Mouse (Mus musculus): ENCODE data around the gene Egfl8.

Egfl8 gene

DNA sequence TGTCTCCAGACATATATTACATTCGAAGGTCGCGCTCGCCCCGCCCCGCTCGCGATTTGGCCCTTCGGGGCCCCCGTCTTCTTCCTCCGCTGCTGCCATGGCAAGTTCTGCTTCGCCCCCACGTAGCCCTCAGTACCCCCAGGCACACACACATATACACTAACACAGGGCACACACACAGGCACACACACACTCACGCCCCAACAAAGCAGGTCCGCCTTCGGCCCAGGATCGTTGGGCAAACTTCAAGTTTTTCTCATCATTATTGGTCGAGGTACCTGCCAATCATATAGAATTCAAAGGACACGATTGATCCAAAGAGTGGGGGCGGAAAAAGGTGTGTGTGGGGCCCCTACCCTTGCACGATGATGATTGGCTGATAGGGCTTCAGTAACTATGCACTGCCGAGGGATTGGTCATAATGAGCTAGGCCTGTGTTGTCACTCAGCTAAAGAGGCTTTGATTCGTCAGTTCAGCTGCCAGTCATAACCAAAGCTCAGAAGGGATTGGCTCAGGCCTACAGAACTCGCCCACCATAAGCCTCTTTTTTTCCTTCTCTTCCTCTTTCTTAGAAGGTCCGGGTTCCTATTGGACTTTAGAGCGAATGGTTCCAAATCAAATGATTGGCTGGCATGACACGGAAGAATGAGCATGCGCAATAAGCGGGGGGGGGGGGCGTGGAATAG lies 12.3 kb downstream of the Egfl8 start, which contains the start of gene Rnf5:
Gene Rnf5, minus strand, starts transcription at position 316 of the 686 bp plus-strand sequence.
- in situ Hi-C loops (cut with MboI, MseI) = loop anchor here (25.0 kb wide), 1 partner anchor 691 kb away; the partner anchor contains the start of genes Daxx, Platr17, Tapbp and Zbtb22

DNA sequence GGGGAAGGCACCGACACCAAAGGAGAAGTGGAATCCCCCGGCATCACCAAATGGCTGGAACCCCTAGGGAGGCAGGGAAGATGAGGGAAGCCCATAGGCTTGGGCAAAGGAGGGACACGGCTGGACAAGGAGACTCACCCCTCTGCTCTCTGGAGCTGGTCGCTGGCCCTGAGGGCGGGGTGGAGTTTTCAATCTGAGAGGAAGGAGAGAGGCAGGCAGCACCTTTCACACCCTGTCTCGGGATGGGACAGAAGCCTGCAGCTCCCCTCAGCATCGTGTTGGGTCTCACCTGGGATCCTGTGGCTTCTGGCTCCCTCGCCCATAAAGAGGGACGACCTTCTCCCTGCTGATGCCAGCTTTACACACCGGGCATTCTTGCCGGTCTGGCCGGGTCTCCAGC lies 14.0 kb downstream of the Egfl8 start:
- in situ Hi-C loops (cut with MboI, MseI) = loop anchor here (25.0 kb wide), 1 partner anchor 689 kb away; the partner anchor contains the start of genes Daxx, Platr17, Tapbp and Zbtb22

DNA sequence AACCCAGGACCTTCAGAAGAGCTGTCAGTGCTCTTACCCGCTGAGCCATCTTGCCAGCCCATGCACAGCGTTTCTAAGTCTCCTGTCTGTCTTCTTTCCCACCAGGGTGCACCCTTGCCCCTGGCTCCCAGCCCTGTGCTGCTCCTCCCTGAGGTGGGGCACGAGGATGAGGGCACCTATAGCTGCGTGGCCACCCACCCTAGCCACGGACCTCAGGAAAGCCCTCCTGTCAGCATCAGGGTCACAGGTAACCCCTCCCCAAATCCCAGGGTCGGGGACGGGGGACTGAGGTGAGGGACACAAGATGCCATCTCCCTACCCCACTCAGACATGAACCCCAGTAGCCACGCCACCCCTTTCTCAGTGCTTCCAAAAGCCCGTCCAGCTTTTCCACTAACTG lies 15.9 kb downstream of the Egfl8 start:
- in situ Hi-C loops (cut with MboI, MseI) = loop anchor here (25.0 kb wide), 1 partner anchor 688 kb away; the partner anchor contains the start of genes Daxx, Platr17, Tapbp and Zbtb22

DNA sequence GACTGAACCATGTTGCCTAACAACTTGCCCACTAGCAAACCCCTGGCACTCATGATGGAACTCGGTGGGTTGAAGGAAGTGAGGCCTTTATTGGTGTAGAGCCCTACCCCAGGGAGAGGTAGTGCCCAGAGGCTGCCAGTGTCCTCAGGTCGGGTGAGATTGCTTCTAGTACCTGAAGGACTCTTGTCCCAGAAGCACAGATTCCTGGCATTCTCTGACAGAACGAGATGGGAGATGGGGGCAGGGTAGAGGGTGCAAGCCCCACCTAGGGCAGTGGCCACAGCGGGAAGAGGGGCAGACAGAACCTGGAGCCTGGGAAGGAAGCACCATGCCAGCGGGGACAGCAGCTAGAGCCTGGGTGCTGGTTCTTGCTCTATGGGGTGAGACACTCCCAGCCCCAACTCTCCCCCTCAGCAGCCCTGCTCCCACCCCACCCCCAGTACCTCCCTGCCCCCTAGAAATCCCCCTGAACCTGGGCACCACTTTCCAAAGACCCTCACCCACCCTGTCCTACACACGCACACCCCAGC lies 18.1 kb downstream of the Egfl8 start, which contains the start of gene Ager:
Gene Ager, plus strand, starts transcription at position 297 of the 530 bp plus-strand sequence.
- in situ Hi-C loops (cut with MboI, MseI) = no loop called here

DNA sequence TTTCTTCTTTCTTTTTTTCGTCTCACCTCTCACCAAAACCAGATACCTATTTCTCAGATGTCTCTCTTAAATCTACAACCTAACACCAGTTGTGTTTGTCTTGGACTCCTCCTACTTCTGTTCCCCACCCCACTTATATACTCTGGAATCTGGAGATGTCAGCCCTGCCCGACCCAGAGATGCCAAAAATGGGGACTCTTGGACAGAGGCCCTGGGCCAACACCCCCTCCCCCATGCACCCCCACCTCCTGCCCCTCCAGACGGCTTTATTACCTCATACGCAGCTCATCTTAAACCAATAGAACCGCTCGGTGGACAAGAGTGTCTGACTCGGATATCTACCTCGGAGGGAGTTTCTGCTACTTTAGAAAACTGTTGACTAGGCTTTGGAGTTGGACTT lies 19.7 kb downstream of the Egfl8 start:
- in situ Hi-C loops (cut with MboI, MseI) = no loop called here

DNA sequence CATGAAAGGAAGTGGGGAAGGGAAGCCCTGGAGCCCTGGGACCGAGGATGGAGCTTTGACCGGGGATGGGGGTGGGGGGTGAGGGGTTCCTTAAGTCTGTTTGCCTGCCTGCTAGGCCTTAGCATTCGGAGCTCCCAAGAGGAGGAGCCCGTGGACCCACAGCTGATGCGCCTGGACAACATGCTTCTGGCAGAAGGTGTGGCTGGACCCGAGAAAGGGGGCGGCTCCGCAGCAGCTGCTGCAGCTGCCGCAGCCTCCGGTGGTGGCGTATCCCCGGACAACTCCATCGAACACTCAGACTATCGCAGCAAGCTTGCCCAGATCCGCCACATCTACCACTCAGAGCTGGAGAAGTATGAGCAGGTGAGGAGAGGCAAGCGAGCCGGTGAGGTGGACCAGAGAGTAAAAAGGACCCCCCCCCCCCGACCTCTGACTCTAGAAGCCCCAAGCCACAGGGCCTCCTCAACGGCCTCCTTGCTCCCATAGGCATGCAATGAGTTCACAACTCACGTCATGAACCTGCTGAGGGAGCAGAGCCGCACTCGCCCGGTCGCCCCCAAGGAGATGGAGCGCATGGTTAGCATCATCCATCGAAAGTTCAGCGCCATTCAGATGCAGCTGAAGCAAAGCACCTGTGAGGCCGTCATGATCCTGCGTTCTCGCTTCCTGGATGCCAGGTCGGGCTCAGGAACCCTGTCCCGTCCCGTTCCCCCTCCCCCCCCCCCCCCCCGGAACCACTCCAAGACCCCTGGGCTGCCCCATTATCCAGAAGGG lies 21.8 kb downstream of the Egfl8 start:
- in situ Hi-C loops (cut with MboI, MseI) = no loop called here

DNA sequence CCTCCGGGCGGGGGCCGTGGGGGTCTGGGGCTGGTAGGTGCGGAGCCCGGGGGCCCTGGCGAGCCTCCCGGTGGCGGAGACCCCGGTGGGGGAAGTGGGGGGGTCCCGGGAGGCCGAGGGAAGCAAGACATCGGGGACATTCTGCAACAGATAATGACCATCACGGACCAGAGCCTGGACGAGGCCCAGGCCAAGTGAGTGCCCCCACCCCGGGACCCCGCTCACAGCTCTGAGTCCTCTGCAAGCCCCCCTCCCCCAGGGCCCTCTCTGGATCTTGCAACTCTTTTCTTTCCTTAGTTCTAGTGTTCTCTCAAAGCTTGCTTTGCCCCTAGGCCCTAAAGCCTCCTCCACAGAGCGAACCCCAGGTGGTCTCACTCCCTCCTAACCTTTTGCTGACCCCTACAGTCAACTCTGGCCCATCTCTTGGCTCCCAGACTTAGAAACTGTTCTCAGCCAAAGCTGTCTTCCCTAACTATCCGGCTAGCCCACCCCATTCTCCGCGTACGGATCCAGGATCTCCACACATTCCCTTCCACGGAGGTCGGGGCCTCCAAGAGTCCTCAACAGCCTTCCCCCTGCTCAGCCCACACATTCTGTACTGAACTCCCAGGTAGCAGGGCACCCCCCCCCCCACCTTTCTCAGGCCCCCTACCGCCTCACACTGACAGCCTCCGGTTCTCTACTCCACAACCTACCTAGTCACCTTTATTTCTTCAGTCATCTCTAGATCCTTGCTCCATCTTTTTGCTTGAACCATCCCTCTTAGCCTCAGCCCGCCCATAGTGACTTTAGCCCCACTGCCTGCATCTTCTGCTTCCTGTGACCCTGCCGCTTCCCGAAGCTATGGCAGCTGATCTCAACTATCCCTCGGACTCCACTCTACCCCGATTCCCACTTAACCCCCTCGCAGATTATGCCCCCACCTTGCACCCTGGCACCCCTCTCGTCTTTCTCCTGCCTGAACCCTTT lies 22.9 kb downstream of the Egfl8 start:
- in situ Hi-C loops (cut with MboI, MseI) = no loop called here

DNA sequence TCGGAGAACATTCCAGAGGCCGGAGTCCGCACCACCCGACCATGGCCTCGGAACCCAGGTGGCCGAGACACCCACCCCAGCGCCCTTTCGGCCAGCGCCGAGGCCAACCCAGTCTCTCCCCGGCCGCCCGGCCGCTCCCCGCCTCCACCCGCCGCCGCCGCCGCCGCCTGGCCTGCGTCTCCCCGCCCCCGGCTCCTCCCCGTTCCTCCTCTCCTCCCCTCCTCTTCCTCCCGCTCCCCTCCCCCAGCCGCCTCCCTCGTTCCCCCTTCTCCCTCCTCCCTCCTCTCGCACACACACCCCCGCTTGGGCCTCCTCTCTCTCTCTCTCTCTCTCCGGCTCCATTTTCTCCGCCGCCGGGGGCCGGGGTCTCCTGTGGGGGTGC lies 23.8 kb downstream of the Egfl8 start:
- in situ Hi-C loops (cut with MboI, MseI) = no loop called here

DNA sequence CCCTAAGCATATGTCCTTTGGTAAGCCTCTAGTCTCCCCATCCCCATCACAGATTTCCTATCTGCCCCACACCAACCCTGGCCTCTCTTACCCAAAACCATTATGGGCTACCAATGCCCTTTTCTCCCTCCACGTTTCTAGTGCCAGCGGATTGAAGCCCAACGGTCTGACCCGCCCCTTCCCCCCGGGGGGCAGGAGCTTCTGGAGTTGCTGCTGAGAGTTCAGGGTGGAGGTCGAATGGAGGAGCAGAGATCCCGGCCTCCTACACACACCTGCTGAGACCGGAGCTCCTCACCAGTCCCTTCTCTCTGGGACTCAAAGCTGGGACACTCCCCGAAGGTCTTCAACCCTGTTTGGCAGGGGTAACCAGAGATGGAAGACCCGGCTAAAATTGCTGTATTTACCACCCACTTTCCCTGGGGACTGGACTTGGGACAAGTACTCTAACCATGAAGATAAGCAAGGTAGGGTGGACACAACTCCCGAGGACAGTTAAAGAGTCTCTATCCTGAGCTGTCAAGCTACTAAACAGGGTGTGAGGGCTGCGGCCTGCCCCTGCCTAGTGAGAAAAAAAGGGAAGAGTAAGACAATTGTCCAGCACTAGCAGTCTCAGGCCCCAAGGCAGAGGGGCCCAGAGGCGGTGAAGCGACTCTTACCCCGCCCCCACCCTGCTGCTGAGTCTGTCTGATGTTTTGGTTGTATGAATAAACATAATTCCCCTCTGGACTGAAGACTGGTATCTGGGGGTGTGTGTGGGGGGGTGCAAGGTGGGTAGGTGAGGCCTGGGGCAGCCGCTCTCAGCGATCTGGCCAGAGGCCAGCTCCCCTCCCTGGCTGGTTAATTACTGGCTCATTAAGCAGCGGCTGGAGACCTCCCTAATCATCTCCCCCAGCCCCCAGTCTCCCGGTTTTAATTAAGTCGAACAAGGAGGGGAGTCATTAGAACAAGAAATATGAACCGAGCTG lies 24.5 kb downstream of the Egfl8 start, which contains the start of gene Pbx2:
Gene Pbx2, plus strand, starts transcription at position 238 of the 965 bp plus-strand sequence.
- in situ Hi-C loops (cut with MboI, MseI) = no loop called here

DNA sequence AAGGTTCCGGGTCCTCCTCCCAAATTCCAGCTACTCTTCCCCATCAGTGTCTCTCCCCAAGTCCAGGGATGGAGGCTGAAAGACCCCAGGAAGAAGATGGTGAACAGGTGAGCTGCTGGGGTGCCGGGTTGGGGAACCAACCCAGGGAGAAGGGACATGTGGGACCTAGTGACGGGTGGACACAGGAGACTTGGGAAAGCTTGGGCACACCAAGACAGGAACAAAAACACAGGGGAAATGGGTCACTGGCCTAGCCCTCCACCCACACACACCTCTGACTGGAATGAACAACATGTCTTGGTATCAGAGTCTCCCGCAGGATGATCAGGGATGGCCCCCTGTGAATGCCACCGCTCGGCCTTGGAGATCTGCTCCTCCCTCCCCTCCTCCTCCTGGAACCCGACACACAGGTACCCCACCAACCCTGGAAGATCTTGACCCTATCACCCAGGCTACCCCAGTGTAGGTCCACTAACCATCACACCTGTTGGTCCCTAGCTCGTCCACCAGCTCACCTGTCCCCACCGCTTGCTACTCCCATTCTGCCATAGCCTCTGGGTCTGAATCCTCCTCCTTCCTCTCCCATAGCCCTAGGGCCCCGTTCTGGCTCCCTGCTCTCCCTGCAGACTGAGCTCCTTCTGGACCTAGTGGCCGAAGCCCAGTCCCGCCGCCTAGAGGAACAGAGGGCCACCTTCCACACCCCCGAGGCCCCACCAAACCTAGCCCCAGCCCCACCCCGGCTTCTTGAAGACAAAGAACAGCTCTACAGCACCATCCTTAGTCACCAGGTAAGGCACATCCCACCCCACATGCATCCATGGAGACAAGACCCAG lies 25.4 kb downstream of the Egfl8 start:
- in situ Hi-C loops (cut with MboI, MseI) = no loop called here

DNA sequence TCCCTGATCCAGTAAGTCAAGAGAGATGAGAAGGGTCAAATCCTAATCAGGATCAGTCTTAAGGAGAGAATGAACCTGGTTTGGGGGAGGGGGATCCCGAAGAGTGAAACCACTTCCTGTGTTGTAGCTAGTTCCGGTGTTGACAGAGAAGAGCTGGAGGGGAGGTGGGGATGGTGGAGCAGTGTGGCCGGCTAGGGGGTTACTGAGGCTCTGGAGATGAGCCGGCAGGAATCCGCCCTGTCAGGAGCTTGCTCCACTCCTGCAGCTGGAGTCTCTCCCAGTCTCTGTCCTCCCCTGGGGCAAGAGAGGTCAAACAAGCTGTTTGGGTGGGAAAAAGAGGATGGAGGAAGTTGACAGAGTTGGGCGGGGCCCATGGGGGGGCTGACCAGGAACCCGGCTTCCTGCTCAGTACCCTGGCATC lies 26.1 kb downstream of the Egfl8 start, which contains the start of gene Gpsm3:
Gene Gpsm3, plus strand, starts transcription at position 126 of the 421 bp plus-strand sequence.
- in situ Hi-C loops (cut with MboI, MseI) = no loop called here

DNA sequence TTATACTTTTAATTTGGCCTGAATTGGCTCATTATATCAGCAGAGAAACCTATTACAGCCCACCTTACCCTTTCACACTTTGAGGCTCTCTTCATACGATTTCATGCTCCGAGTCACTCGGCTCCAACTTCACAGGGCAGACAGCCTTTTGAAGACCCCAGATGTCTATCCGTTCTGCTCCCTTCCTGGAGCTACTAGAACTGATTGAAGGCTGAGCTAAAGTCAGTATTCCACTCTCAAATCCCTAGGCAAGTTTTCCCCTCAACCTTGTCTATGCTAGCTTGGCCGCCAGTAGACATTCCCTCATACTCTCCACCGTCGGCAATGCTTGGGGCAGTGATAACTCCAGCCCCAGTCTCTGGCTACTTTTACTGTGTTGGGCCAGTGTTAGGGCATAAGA lies 26.6 kb downstream of the Egfl8 start:
- in situ Hi-C loops (cut with MboI, MseI) = no loop called here

DNA sequence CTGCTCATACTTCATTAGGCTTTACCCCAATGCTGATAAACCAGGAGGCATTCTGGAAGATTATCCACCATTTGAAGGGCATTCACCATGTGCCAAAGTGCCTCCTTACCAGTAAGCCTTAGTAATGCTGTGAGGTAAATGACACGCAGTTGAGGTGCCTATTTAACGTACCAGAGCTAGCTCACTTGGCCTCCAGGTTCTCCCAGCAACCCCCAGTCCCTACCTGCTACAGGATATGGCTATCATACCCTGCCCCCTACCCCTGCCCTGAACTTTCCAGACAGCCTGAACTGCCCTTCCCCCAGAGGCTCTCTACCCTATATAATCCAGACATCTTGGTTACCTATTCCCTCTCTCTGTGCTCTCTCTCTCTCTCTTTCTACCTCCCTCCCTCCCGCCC lies 27.0 kb downstream of the Egfl8 start:
- in situ Hi-C loops (cut with MboI, MseI) = no loop called here

DNA sequence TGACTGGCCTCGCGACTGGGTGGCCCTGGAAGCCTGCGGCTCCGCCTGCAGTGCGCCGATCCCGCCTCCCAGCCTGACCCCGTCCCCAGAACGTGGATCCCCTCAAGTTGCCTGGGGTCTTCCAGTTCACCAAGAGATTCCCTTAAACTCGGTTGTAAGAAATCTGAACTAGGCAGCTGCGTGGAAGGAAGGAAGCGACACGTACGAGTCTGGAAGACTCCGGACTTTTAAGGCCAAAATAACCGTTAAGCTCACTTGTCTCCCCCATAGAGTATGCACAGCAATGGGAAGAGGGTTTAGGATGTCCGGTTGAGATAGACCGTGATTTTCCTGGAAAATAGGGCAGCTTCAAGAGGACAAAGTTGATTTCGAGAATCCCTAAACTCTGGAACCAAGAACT lies 28.0 kb downstream of the Egfl8 start:
- in situ Hi-C loops (cut with MboI, MseI) = no loop called here

DNA sequence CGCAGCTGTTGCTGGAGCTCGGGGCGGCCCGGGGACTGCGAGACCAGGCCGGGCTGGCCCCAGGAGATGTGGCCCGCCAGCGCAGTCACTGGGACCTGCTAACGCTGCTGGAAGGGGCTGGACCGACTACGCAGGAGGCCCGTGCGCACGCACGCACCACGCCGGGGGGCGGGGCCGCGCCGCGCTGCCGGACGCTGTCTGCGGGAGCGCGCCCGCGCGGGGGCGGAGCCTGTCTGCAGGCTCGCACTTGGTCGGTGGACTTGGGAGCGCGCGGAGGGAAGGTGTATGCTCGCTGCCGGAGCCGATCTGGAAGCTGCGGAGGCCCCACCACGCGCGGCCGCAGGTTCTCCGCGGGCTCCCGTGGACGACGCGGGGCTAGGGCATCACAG lies 28.4 kb downstream of the Egfl8 start:
- in situ Hi-C loops (cut with MboI, MseI) = no loop called here

DNA sequence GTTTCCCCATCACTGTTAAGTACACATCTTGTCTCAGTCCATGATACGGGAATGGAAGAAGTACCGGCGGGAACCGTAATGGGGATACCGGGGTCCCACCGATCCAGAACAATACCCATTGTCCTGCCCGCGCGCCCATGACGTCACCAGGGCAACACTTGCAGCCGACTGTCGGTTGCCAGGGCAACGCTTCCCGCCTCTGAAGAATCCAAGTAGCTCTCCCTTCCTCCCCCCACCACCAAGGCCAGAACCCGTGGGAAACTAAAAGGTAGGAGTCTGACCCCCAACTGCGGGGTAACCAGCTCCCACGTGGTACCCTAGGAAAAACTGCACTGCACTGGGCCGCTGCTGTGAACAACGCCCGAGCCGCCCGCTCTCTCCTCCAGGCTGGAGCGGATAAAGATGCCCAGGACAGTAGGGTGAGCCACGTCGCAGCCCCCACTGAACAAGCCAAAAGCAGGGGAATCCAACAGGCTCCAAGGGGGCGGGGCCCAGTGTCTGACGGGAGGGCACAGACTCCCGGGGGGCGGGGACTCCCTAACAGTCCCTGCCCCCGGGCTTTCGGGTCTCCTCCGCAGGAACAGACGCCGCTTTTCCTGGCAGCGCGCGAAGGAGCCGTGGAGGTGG lies 28.9 kb downstream of the Egfl8 start:
- in situ Hi-C loops (cut with MboI, MseI) = no loop called here

DNA sequence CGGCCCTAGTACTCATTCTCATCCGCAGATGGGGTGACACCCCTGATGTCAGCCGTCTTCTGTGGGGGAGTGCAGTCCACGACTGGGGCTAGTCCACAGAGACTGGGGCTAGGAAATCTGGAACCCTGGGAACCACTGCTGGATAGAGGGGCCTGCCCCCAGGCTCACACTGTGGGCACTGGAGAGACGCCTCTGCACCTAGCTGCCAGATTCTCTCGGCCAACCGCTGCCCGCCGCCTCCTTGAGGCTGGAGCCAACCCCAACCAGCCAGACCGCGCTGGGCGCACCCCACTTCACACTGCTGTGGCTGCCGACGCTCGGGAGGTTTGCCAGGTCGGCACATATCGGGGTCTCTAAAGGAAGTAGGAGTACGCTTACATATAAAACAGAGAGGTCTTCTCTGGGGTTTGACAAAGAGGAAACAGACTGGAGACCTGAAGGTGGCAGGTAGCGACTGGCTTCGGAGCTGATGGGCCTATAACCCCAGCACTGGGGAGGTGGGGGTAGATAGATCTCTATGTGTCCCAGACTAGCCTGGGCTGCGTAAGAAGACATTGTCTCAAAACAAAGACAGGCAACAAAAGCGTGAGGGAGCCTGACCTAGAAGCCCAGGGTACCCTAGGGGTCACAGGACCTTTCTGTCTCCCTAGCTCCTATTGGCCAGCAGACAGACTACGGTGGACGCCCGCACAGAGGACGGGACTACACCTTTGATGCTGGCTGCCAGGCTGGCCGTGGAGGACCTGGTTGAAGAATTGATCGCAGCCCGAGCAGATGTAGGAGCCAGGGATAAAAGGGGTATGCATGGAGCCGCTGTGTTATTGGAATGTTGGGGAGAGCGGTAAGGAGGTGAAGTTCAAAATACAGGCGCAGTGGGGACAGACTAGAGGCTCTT lies 29.6 kb downstream of the Egfl8 start:
- in situ Hi-C loops (cut with MboI, MseI) = no loop called here

DNA sequence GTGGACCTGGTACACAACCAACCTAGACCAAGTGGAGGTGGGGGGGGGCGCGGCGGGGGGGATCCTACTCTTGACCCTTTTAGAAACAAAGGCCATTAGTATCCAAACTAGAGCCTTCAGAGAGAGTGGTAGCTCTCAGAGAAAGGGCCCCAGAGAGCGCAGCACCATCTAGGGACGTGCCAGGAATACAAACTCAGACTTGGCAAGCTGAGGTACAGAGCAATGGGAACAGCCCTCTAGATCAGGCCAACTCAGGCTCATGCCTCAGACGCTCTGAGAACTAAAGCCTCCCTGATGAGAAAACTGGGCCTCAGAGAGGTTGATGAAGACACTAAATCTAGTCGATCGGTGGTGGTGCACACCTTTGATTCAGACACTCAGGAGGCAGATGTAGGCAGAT lies 30.6 kb downstream of the Egfl8 start:
- in situ Hi-C loops (cut with MboI, MseI) = no loop called here

Measured in regulatory T cell (primary cell).